In genomic region chr8:28579250-28579651, GRCm38 (mm10) we compare ENCODE assay signal across 13 mouse cellular contexts.
DNase-seq lines count a peak whose midpoint lies in the region; ATAC-seq lines count a peak whose summit lies in the region.
"Had no signal": no experiment of that assay in that cellular context is flagged by ENCODE, and none has a peak within 500 bp of the region (broad histone marks: within the 10 kb centered on the region; RNA-seq: fewer than 3 reads in every experiment).

No protein-coding gene starts in this region.

- 25% methylated on average over 8 of the region's 8 CpGs for WGBS in heart, embryonic 16.5 days
- 46% methylated on average over 8 of the region's 8 CpGs for WGBS in hindbrain, embryonic 14.5 days

- H3K36me3 ChIP-seq in heart, embryonic 16.5 days (ENCODE audit: control insufficient read depth, insufficient read depth), result no peaks in the 10 kb centered on the region
- no peaks in the 10 kb centered on the region for H3K36me3 ChIP-seq in hindbrain, embryonic 14.5 days (replicated peaks; ENCODE audit: control insufficient read depth, insufficient read depth)
- H3K36me3 ChIP-seq: G1E; neural tube, embryonic 13.5 days had no signal

- H3K27ac ChIP-seq in heart, embryonic 16.5 days (ENCODE audit: low read length), result no peak overlapping the region
- H3K27ac ChIP-seq in hindbrain, embryonic 14.5 days, result no peak overlapping the region
- H3K27ac ChIP-seq: neural tube, embryonic 13.5 days had no signal

- H3K4me2 ChIP-seq in heart, embryonic 16.5 days (ENCODE audit: low read depth, low read length), result peak overlapping the region; percentile 53
- H3K4me2 ChIP-seq in hindbrain, embryonic 14.5 days (replicated peaks), result no peak overlapping the region
- H3K4me2 ChIP-seq: neural tube, embryonic 13.5 days had no signal

- no peak overlapping the region for H3K9ac ChIP-seq in heart, embryonic 16.5 days (ENCODE audit: low read length)
- no peak overlapping the region for H3K9ac ChIP-seq in hindbrain, embryonic 14.5 days
- H3K9ac ChIP-seq: neural tube, embryonic 13.5 days had no signal

- no peaks in the 10 kb centered on the region for H3K4me1 ChIP-seq in heart, embryonic 16.5 days (ENCODE audit: control insufficient read depth, insufficient read depth, low read length)
- H3K4me1 ChIP-seq in hindbrain, embryonic 14.5 days (replicated peaks; ENCODE audit: control insufficient read depth, insufficient read depth, low read length), result no peaks in the 10 kb centered on the region
- H3K4me1 ChIP-seq: neural tube, embryonic 13.5 days had no signal

- H3K9me3 ChIP-seq in heart, embryonic 16.5 days (replicated peaks; ENCODE audit: control insufficient read depth, low read length), result no peaks in the 10 kb centered on the region
- no peaks in the 10 kb centered on the region for H3K9me3 ChIP-seq in hindbrain, embryonic 14.5 days (ENCODE audit: control insufficient read depth, low read length)
- H3K9me3 ChIP-seq: neural tube, embryonic 13.5 days had no signal

- peak overlapping the region; percentile 19; the same call in 1 of the 2 replicates for H3K4me3 ChIP-seq in heart, embryonic 16.5 days (ENCODE audit: low read length)
- H3K4me3 ChIP-seq in hindbrain, embryonic 14.5 days (replicated peaks; ENCODE audit: low read length), result no peak overlapping the region
- H3K4me3 ChIP-seq: neural tube, embryonic 13.5 days had no signal

- DNase-seq in heart, adult 18-20 months, result no peak
- peak; percentile 4 for DNase-seq in lung, postnatal 10 days
- no peak for DNase-seq in lung, postnatal 36 days
- DNase-seq in hindbrain, embryonic 14.5 days (ENCODE audit: low spot score), result no peak
- DNase-seq in right cerebral cortex, postnatal 14 days, result peak; percentile 11
- no peak for DNase-seq in gastrocnemius, adult 8-10 months (ENCODE audit: low spot score in 2 of 2)
- no peak for DNase-seq in thymus, postnatal 25 days
- DNase-seq: adrenal gland, postnatal 14 days; gastrocnemius, postnatal 10 days; kidney, postnatal 36 days had no signal

- ATAC-seq in heart, embryonic 16.5 days (replicated peaks; ENCODE audit: extremely low read depth, insufficient read depth, low FRiP score), result no peak; the same call in 1 of the 2 replicates
- ATAC-seq in hindbrain, embryonic 14.5 days (ENCODE audit: low FRiP score), result peak; percentile 70

- no peaks in the 10 kb centered on the region for H3K27me3 ChIP-seq in heart, embryonic 16.5 days (ENCODE audit: control insufficient read depth, insufficient read depth, low read length)
- H3K27me3 ChIP-seq in hindbrain, embryonic 14.5 days (ENCODE audit: control insufficient read depth, insufficient read depth, low read length), result no peaks in the 10 kb centered on the region
- H3K27me3 ChIP-seq: neural tube, embryonic 13.5 days had no signal

Comparison
In these comparisons a context has a peak if more than half of its experiments do, and no peak if none do; other contexts are left out.
1. DNase-seq: peak in lung, postnatal 10 days (single experiment) and right cerebral cortex, postnatal 14 days (single experiment); none in heart, adult 18-20 months (0 of 2), lung, postnatal 36 days (single experiment), hindbrain, embryonic 14.5 days (single experiment), gastrocnemius, adult 8-10 months (0 of 2) and thymus, postnatal 25 days (single experiment).